Mouse (Mus musculus) lung, adult 10 weeks (tissue): ENCODE measurements around the gene Nxf3. TPM values are rescaled to one million over a fixed set of nuclear protein-coding genes. Genes with fewer than 3 reads are reported as not detected.

Experiments
- polyA plus RNA-seq: library from polyadenylated mRNA; stranded (reverse); fragments of 350-450 nt; fragmentation: Illumina TruSeq; extraction: RNeasy Lipid Tissue Mini Kit (QIAGEN cat#74804); gene quantifications from one replicate; pipeline ENCODE4 v1.2.3, GENCODE M21; 2014; ENCODE audit warnings: low read depth, low replicate concordance; ENCODE audit not compliant: insufficient read depth

Nxf3 gene
- polyA plus RNA-seq = not detected

GRCm38 (mm10) chrX:136085155-136085554 lies at the start of gene Nxf3:
Nxf3 (minus strand) TSS chrX:136085255.

GRCm38 (mm10) chrX:136068020-136068419 lies 17.0 kb downstream of the Nxf3 start, which contains the start of gene Bex2:
Bex2 (minus strand) TSS chrX:136068236.

GRCm38 (mm10) chrX:136032799-136033763 lies 52.0 kb downstream of the Nxf3 start, which contains the start of gene Arxes1:
Arxes1 (plus strand) TSS chrX:136033367.

Other genes with a start within 250 kb of the Nxf3 start
- 0.95 TPM for gene Gprasp2, start 246.2 kb downstream of the Nxf3 start, polyA plus RNA-seq
- gene Arxes2, start 91.4 kb downstream of the Nxf3 start, polyA plus RNA-seq = 21.1 TPM
- 1.6 TPM for gene Arxes1, start 51.9 kb downstream of the Nxf3 start, polyA plus RNA-seq
- gene Bex2, start 17.0 kb downstream of the Nxf3 start, polyA plus RNA-seq = 68.5 TPM
- 88.2 TPM for gene Bex4, start 53.7 kb upstream of the Nxf3 start, polyA plus RNA-seq
- 65.3 TPM for gene Tceal8, start 87.1 kb upstream of the Nxf3 start, polyA plus RNA-seq
- 0.37 TPM for gene Tceal5, start 118.6 kb upstream of the Nxf3 start, polyA plus RNA-seq
- not detected for gene Tceal7, start 129.5 kb upstream of the Nxf3 start, polyA plus RNA-seq
- gene Bex1, start 130.3 kb upstream of the Nxf3 start, polyA plus RNA-seq = 6.6 TPM
- gene Tceal9, start 159.8 kb upstream of the Nxf3 start, polyA plus RNA-seq = 264 TPM
- gene Bex3, start 185.0 kb upstream of the Nxf3 start, polyA plus RNA-seq = 88.3 TPM